Mouse (Mus musculus): ENCODE measurements at regions not wholly inside any gene's neighbourhood (a gene's known extent, or its start where the extent isn't known, plus 50 kb on each side); places are given as distances from the start of the nearest gene placed in this dataset.

DNA sequence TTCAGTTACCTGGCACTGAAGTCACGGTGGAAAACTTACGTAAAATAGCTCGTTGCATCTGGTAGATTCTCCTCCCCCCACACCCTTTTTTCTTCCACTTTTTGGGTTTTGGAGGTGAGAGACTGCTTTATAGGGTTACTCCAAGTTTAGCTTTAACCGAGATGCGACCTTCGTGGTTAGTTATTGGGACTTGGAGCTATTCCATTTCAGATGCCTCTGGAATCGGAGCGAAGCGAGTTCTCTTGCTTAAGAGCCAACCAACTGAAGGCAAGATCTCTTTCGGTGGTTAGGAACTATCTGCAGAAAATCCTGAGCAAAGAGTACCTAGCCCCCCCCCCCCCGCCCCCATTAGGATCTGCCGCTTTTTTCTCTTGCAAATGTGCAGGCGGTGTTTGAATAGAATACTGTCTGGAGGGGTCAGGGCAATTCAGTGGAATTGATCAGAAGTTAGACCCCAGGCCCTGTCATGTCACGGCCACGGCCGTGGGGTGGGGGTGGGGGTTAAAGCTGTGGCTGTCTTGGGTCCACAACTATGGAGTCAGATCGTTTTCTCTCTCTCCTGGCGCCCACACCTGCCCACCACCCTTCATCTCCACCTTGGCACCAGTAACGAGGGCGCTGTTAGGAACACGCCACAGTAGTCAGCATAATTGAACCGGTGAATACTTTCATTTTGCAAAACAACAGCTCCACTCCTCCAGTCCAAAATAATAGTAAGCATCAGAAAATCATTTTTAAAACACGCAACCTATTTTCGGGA lies 229.6 kb downstream of the Mef2c start:
- Histone ChIP-seq H3K27ac (ENCODE audit: control insufficient read depth, low read depth, low read length) (peak overlapping the region; percentile 70), H3K9me3 (replicated peaks; ENCODE audit: insufficient read depth, low read length) (no peaks in the 10 kb centered on the region), H3K36me3 (ENCODE audit: control insufficient read depth in 1 of 2, insufficient read depth in 2 of 2, low read length in 2 of 2) (peaks cover 0 to 2% of the 10 kb centered on the region in 2 experiments; a peak in 3 of 4 replicates), H3K79me2 (ENCODE audit: control insufficient read depth, insufficient read depth, low read length, poor library complexity) (peaks cover 28% of the 10 kb centered on the region), H3K27me3 (ENCODE audit: control insufficient read depth in 1 of 2, insufficient read depth in 2 of 2, low read length in 2 of 2) (no peaks in the 10 kb centered on the region), H3K4me3 (ENCODE audit: control insufficient read depth in 1 of 2, insufficient read depth in 1 of 2, low read depth in 2 of 2, low read length in 2 of 2) (peak overlapping the region; percentile 85 to 89), H3K4me1 (ENCODE audit: control insufficient read depth in 1 of 2, insufficient read depth in 2 of 2, low read length in 2 of 2) (peaks cover 0 to 5% of the 10 kb centered on the region in 2 experiments; a peak in 3 of 4 replicates), H3K9ac (ENCODE audit: control insufficient read depth, low read depth, low read length, poor library complexity, severe bottlenecking) (peak overlapping the region; percentile 97)
- DNase-seq (ENCODE audit: low read depth, low spot score): peak; percentile 68
- TF ChIP-seq POLR2A (IDR thresholded peaks at IDR 0.05; ENCODE audit: control insufficient read depth in 1 of 2, insufficient read depth in 1 of 2, low read depth in 1 of 2, low read length in 2 of 2, poor library complexity in 1 of 2): peak in 1 of 2 experiments; percentile 27; a peak in 1 of 4 replicates
- peak; percentile 19; the same call in 1 of the 2 replicates for TF ChIP-seq ETS1 (IDR thresholded peaks at IDR 0.05; ENCODE audit: low read depth, low read length)
- TF ChIP-seq POLR2AphosphoS5 (IDR thresholded peaks at IDR 0.05; ENCODE audit: borderline replicate concordance, low read depth, low read length): no peak
- no peak for TF ChIP-seq ZNF384 (IDR thresholded peaks at IDR 0.05; ENCODE audit: low read depth, low read length)

DNA sequence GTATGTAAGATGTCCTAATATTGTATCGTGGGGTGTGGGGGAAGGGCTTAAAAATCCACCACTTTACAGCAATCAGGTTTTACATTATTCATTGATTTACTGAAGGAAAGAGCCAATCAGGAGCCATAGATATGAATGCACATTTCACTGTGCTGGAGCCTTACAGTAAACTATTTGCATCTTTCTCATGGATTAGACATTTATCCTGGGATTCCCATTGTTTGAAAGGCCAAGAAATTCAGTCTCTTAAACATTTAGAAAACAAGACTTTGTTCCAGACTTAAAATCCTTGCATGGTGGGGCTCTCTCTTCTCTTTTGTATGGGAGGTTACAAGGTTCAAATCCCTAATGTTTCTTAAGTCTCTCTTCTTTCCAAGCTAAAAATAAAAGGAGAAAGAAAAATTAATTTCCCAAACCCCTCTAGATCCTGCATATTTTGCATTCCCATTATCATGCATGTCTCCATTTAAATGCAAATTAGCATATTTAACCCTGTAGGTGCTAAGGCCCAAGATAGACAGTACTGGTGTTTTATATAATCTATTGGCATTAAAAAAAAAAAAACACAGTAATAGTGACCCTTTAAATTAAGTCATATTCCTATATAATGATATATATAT lies 230.3 kb downstream of the Mef2c start:
- H3K4me3 ChIP-seq (ENCODE audit: control insufficient read depth in 1 of 2, insufficient read depth in 1 of 2, low read depth in 2 of 2, low read length in 2 of 2): peak overlapping the region; percentile 85 to 89
- no peak for TF ChIP-seq CHD2 (IDR thresholded peaks at IDR 0.05; ENCODE audit: low read length)
- no peak for TF ChIP-seq NELFE (IDR thresholded peaks at IDR 0.05; ENCODE audit: low read depth, low read length)
- no peak for TF ChIP-seq USF1 (IDR thresholded peaks at IDR 0.05; ENCODE audit: low read depth, low read length)
- no peak for TF ChIP-seq MYB (IDR thresholded peaks at IDR 0.05; ENCODE audit: low read depth, low read length)
- TF ChIP-seq CHD1 (IDR thresholded peaks at IDR 0.05; ENCODE audit: low read depth, low read length): no peak
- TF ChIP-seq RCOR1 (IDR thresholded peaks at IDR 0.05; ENCODE audit: low read depth, low read length): peak; percentile 53; the same call in 1 of the 2 replicates
- TF ChIP-seq UBTF (IDR thresholded peaks at IDR 0.05; ENCODE audit: borderline replicate concordance, insufficient read depth, low read depth, low read length): no peak
- no peak for TF ChIP-seq TCF12 (IDR thresholded peaks at IDR 0.05; ENCODE audit: low read depth, low read length)
- peak; percentile 2; the same call in 1 of the 2 replicates for TF ChIP-seq ETS1 (IDR thresholded peaks at IDR 0.05; ENCODE audit: low read depth, low read length)
- no peak for TF ChIP-seq GABPA (IDR thresholded peaks at IDR 0.05; ENCODE audit: low read depth, low read length)
- no peak; the same call in 1 of the 2 replicates for TF ChIP-seq SIN3A (IDR thresholded peaks at IDR 0.05; ENCODE audit: low read length)
- TF ChIP-seq MAX (IDR thresholded peaks at IDR 0.05; ENCODE audit: low read length): no peak
- no peak for TF ChIP-seq TBP (IDR thresholded peaks at IDR 0.05; ENCODE audit: low read depth, low read length)
- no peak for TF ChIP-seq MYC (IDR thresholded peaks at IDR 0.05; ENCODE audit: low read depth, low read length)
- H3K79me2 ChIP-seq (ENCODE audit: control insufficient read depth, insufficient read depth, low read length, poor library complexity): peaks cover 28% of the 10 kb centered on the region
- no peaks in the 10 kb centered on the region for H3K27me3 ChIP-seq (ENCODE audit: control insufficient read depth in 1 of 2, insufficient read depth in 2 of 2, low read length in 2 of 2)
- no peaks in the 10 kb centered on the region for H3K9me3 ChIP-seq (replicated peaks; ENCODE audit: insufficient read depth, low read length)
- peak; percentile 21 for DNase-seq (ENCODE audit: low read depth, low spot score)
- H3K4me1 ChIP-seq (ENCODE audit: control insufficient read depth in 1 of 2, insufficient read depth in 2 of 2, low read length in 2 of 2): peaks cover 0 to 5% of the 10 kb centered on the region in 2 experiments; a peak in 3 of 4 replicates
- H3K9ac ChIP-seq (ENCODE audit: control insufficient read depth, low read depth, low read length, poor library complexity, severe bottlenecking): peak overlapping the region; percentile 97
- peaks cover 0 to 2% of the 10 kb centered on the region in 2 experiments; a peak in 3 of 4 replicates for H3K36me3 ChIP-seq (ENCODE audit: control insufficient read depth in 1 of 2, insufficient read depth in 2 of 2, low read length in 2 of 2)
- H3K27ac ChIP-seq (ENCODE audit: control insufficient read depth, low read depth, low read length): no peak overlapping the region
